Mouse (Mus musculus): ENCODE measurements at regions not wholly inside any gene's neighbourhood (a gene's known extent, or its start where the extent isn't known, plus 50 kb on each side); places are given as distances from the start of the nearest gene placed in this dataset.

GRCm38 (mm10) chr6:50041044-50041443 is 69.0 kb upstream of the Mpp6 start:
- Histone ChIP-seq H3K9ac (ENCODE audit: low read length) (no peak overlapping the region), H3K4me2 (ENCODE audit: low read length) (no peak overlapping the region), H3K4me3 (ENCODE audit: control insufficient read depth in 1 of 2, insufficient read depth in 1 of 2, low read depth in 1 of 2, low read length in 2 of 2) (no peak overlapping the region), H3K36me3 (ENCODE audit: control insufficient read depth, insufficient read depth, low read length) (no peaks in the 10 kb centered on the region), H3K27ac (replicated peaks in 1 of 2; ENCODE audit: control insufficient read depth in 1 of 2, insufficient read depth in 1 of 2, low read depth in 2 of 2, low read length in 2 of 2) (no peak overlapping the region), H3K27me3 (ENCODE audit: control insufficient read depth, insufficient read depth, low read length) (no peaks in the 10 kb centered on the region), H3K4me1 (ENCODE audit: control insufficient read depth in 2 of 2, insufficient read depth in 2 of 2, low read length in 2 of 2) (no peaks in the 10 kb centered on the region), H3K9me3 (ENCODE audit: control insufficient read depth, low read length) (no peaks in the 10 kb centered on the region)
- WGBS, result 87% methylated on average over 10 of the region's 10 CpGs
- ATAC-seq (ENCODE audit: insufficient number of reproducible peaks, insufficient read depth, low FRiP score, low read depth), result no peak

DNA sequence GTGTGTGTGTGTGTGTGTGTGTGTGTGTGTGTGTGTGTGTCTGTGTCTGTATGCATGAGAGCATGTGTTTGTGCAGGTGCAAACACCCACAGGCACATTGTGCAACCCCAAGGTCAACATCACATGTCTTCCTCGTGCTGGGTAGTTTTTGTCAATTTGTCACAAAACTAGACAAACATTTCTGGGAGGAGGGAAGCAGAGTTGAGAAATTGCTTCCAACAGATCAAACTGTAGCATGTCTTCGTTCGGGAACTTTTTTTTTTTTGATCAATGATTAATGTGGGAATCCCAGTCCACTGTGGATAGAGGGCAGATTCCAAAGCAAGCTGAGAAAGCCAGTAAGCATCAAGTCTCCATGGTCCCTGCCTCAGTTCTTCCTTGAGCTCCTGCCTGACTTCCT is 67.9 kb upstream of the Mpp6 start:
- H3K9ac ChIP-seq (ENCODE audit: low read length), result no peak overlapping the region
- no peak overlapping the region for H3K27ac ChIP-seq (replicated peaks in 1 of 2; ENCODE audit: control insufficient read depth in 1 of 2, insufficient read depth in 1 of 2, low read depth in 2 of 2, low read length in 2 of 2)
- no peaks in the 10 kb centered on the region for H3K27me3 ChIP-seq (ENCODE audit: control insufficient read depth, insufficient read depth, low read length)
- whole genome bisulfite sequencing, result 58% methylated on average over 3 of the region's 3 CpGs
- H3K36me3 ChIP-seq (ENCODE audit: control insufficient read depth, insufficient read depth, low read length), result no peaks in the 10 kb centered on the region
- no peak overlapping the region for H3K4me3 ChIP-seq (ENCODE audit: control insufficient read depth in 1 of 2, insufficient read depth in 1 of 2, low read depth in 1 of 2, low read length in 2 of 2)
- ATAC-seq (ENCODE audit: insufficient number of reproducible peaks, insufficient read depth, low FRiP score, low read depth), result no peak
- H3K9me3 ChIP-seq (ENCODE audit: control insufficient read depth, low read length), result no peaks in the 10 kb centered on the region
- no peaks in the 10 kb centered on the region for H3K4me1 ChIP-seq (ENCODE audit: control insufficient read depth in 2 of 2, insufficient read depth in 2 of 2, low read length in 2 of 2)
- no peak overlapping the region for H3K4me2 ChIP-seq (ENCODE audit: low read length)

GRCm38 (mm10) chr6:50044165-50044564 is 65.9 kb upstream of the Mpp6 start:
- WGBS, result 47% methylated on average over 1 of the region's 1 CpGs
- Histone ChIP-seq H3K27me3 (ENCODE audit: control insufficient read depth, insufficient read depth, low read length) (no peaks in the 10 kb centered on the region), H3K4me3 (ENCODE audit: control insufficient read depth in 1 of 2, insufficient read depth in 1 of 2, low read depth in 1 of 2, low read length in 2 of 2) (no peak overlapping the region), H3K36me3 (ENCODE audit: control insufficient read depth, insufficient read depth, low read length) (no peaks in the 10 kb centered on the region), H3K9me3 (ENCODE audit: control insufficient read depth, low read length) (no peaks in the 10 kb centered on the region), H3K27ac (replicated peaks in 1 of 2; ENCODE audit: control insufficient read depth in 1 of 2, insufficient read depth in 1 of 2, low read depth in 2 of 2, low read length in 2 of 2) (no peak overlapping the region), H3K9ac (ENCODE audit: low read length) (no peak overlapping the region), H3K4me2 (ENCODE audit: low read length) (no peak overlapping the region), H3K4me1 (ENCODE audit: control insufficient read depth in 2 of 2, insufficient read depth in 2 of 2, low read length in 2 of 2) (no peaks in the 10 kb centered on the region)
- ATAC-seq (ENCODE audit: insufficient number of reproducible peaks, insufficient read depth, low FRiP score, low read depth), result no peak

DNA sequence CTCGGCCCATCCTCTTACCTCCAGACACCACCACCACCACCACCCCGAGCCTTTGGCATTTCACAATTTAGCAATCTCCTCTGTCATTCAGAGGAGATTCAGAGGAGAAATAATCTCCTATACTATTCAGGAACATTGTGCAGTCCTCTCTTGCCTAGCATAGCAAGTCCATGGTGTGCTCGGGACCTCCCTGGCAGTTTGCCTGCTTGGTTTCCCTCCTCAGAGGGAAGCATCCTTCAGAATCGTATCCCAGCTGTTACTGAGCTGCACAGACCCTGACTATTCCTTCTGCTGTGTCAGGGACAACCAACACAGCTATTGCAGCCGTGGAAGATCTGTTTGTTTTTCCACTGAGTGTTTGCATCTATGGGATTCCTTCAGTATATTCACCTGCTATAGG is 63.3 kb upstream of the Mpp6 start:
- no peak overlapping the region for H3K4me2 ChIP-seq (ENCODE audit: low read length)
- 52% methylated on average over 5 of the region's 5 CpGs for WGBS
- no peak for ATAC-seq (ENCODE audit: insufficient number of reproducible peaks, insufficient read depth, low FRiP score, low read depth)
- no peaks in the 10 kb centered on the region for H3K4me1 ChIP-seq (ENCODE audit: control insufficient read depth in 2 of 2, insufficient read depth in 2 of 2, low read length in 2 of 2)
- no peak overlapping the region for H3K9ac ChIP-seq (ENCODE audit: low read length)
- no peaks in the 10 kb centered on the region for H3K27me3 ChIP-seq (ENCODE audit: control insufficient read depth, insufficient read depth, low read length)
- no peaks in the 10 kb centered on the region for H3K9me3 ChIP-seq (ENCODE audit: control insufficient read depth, low read length)
- no peak overlapping the region for H3K4me3 ChIP-seq (ENCODE audit: control insufficient read depth in 1 of 2, insufficient read depth in 1 of 2, low read depth in 1 of 2, low read length in 2 of 2)
- no peak overlapping the region for H3K27ac ChIP-seq (replicated peaks in 1 of 2; ENCODE audit: control insufficient read depth in 1 of 2, insufficient read depth in 1 of 2, low read depth in 2 of 2, low read length in 2 of 2)
- no peaks in the 10 kb centered on the region for H3K36me3 ChIP-seq (ENCODE audit: control insufficient read depth, insufficient read depth, low read length)

DNA sequence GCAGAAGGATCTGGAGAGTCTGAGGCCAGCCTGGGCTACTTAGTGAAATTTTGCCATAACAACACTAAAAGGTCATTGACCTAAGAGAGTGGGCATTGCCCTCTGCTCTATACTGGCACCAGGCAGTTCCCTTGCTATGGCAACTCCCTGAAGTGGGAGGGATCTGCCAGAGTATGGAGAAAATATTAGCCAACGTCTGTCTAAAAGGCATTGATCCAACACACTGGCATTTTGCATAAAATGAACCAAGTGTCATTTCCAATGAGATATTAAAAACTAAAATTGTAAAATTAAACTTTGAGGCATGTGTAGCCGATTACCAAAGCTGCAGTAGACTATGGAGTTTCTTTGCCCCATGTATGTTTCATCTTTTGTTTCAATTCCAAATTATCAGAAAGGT is 57.6 kb upstream of the Mpp6 start:
- no peak for ATAC-seq (ENCODE audit: insufficient number of reproducible peaks, insufficient read depth, low FRiP score, low read depth)
- no peak overlapping the region for H3K9ac ChIP-seq (ENCODE audit: low read length)
- no peaks in the 10 kb centered on the region for H3K36me3 ChIP-seq (ENCODE audit: control insufficient read depth, insufficient read depth, low read length)
- H3K4me1 ChIP-seq (ENCODE audit: control insufficient read depth in 2 of 2, insufficient read depth in 2 of 2, low read length in 2 of 2), result no peaks in the 10 kb centered on the region
- H3K27me3 ChIP-seq (ENCODE audit: control insufficient read depth, insufficient read depth, low read length), result no peaks in the 10 kb centered on the region
- WGBS, result 71% methylated on average over 2 of the region's 2 CpGs
- H3K27ac ChIP-seq (replicated peaks in 1 of 2; ENCODE audit: control insufficient read depth in 1 of 2, insufficient read depth in 1 of 2, low read depth in 2 of 2, low read length in 2 of 2), result no peak overlapping the region
- no peak overlapping the region for H3K4me2 ChIP-seq (ENCODE audit: low read length)
- H3K4me3 ChIP-seq (ENCODE audit: control insufficient read depth in 1 of 2, insufficient read depth in 1 of 2, low read depth in 1 of 2, low read length in 2 of 2), result no peak overlapping the region
- no peaks in the 10 kb centered on the region for H3K9me3 ChIP-seq (ENCODE audit: control insufficient read depth, low read length)

DNA sequence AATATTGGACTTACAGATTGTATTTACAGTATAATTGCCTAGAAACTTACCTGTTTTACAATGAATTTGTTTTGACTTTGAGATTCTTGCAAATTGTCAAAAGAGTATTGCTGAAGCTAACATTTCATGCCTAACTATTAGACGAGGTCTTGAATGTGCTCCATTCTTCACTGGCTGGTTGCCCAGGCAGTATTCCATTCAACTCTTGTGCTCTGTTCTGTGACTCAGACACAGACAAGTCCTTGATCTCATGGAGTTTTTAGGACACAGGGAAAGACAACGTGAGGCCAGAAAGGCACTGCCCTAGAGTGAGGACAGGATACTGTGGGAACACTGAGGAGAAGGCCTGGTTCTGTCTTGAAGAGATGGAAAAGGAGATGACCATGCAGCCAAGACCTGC is 57.0 kb upstream of the Mpp6 start:
- Histone ChIP-seq H3K27ac (replicated peaks in 1 of 2; ENCODE audit: control insufficient read depth in 1 of 2, insufficient read depth in 1 of 2, low read depth in 2 of 2, low read length in 2 of 2) (no peak overlapping the region), H3K9ac (ENCODE audit: low read length) (no peak overlapping the region), H3K36me3 (ENCODE audit: control insufficient read depth, insufficient read depth, low read length) (no peaks in the 10 kb centered on the region), H3K9me3 (ENCODE audit: control insufficient read depth, low read length) (no peaks in the 10 kb centered on the region), H3K4me2 (ENCODE audit: low read length) (no peak overlapping the region), H3K27me3 (ENCODE audit: control insufficient read depth, insufficient read depth, low read length) (no peaks in the 10 kb centered on the region), H3K4me3 (ENCODE audit: control insufficient read depth in 1 of 2, insufficient read depth in 1 of 2, low read depth in 1 of 2, low read length in 2 of 2) (no peak overlapping the region), H3K4me1 (ENCODE audit: control insufficient read depth in 2 of 2, insufficient read depth in 2 of 2, low read length in 2 of 2) (no peaks in the 10 kb centered on the region)
- no peak for ATAC-seq (ENCODE audit: insufficient number of reproducible peaks, insufficient read depth, low FRiP score, low read depth)
- WGBS, result 39% methylated on average over 2 of the region's 2 CpGs

DNA sequence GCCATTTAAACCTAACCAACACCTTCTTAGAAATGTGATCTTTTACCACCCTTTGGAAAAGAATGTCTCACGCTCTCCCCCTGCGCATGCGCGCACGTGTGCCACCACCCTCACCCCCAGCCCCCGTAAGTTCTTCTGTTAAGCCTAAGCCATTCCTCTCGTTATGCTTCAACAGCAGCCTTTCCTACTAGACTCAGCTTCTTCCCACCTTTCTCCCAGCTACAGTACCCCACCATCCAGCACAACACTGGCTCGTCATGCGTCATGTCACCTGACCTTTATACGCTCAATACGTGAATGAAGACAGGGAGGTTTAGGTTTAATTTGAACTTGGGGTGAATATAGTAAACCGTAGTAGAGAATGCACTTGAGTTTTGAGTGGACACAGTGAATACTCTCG is 55.8 kb upstream of the Mpp6 start:
- H3K9me3 ChIP-seq (ENCODE audit: control insufficient read depth, low read length), result no peaks in the 10 kb centered on the region
- H3K27ac ChIP-seq (replicated peaks in 1 of 2; ENCODE audit: control insufficient read depth in 1 of 2, insufficient read depth in 1 of 2, low read depth in 2 of 2, low read length in 2 of 2), result no peak overlapping the region
- no peaks in the 10 kb centered on the region for H3K27me3 ChIP-seq (ENCODE audit: control insufficient read depth, insufficient read depth, low read length)
- WGBS, result 87% methylated on average over 13 of the region's 13 CpGs
- H3K9ac ChIP-seq (ENCODE audit: low read length), result no peak overlapping the region
- H3K4me1 ChIP-seq (ENCODE audit: control insufficient read depth in 2 of 2, insufficient read depth in 2 of 2, low read length in 2 of 2), result no peaks in the 10 kb centered on the region
- no peak overlapping the region for H3K4me3 ChIP-seq (ENCODE audit: control insufficient read depth in 1 of 2, insufficient read depth in 1 of 2, low read depth in 1 of 2, low read length in 2 of 2)
- no peaks in the 10 kb centered on the region for H3K36me3 ChIP-seq (ENCODE audit: control insufficient read depth, insufficient read depth, low read length)
- H3K4me2 ChIP-seq (ENCODE audit: low read length), result no peak overlapping the region
- ATAC-seq (ENCODE audit: insufficient number of reproducible peaks, insufficient read depth, low FRiP score, low read depth), result no peak

- Histone ChIP-seq H3K27ac (replicated peaks in 1 of 2; ENCODE audit: control insufficient read depth in 1 of 2, insufficient read depth in 1 of 2, low read depth in 2 of 2, low read length in 2 of 2) (no peak overlapping the region), H3K9ac (ENCODE audit: low read length) (no peak overlapping the region), H3K9me3 (ENCODE audit: control insufficient read depth, low read length) (no peaks in the 10 kb centered on the region), H3K4me1 (ENCODE audit: control insufficient read depth in 2 of 2, insufficient read depth in 2 of 2, low read length in 2 of 2) (no peaks in the 10 kb centered on the region), H3K4me2 (ENCODE audit: low read length) (no peak overlapping the region), H3K36me3 (ENCODE audit: control insufficient read depth, insufficient read depth, low read length) (no peaks in the 10 kb centered on the region), H3K27me3 (ENCODE audit: control insufficient read depth, insufficient read depth, low read length) (no peaks in the 10 kb centered on the region), H3K4me3 (ENCODE audit: control insufficient read depth in 1 of 2, insufficient read depth in 1 of 2, low read depth in 1 of 2, low read length in 2 of 2) (no peak overlapping the region)
- ATAC-seq (ENCODE audit: insufficient number of reproducible peaks, insufficient read depth, low FRiP score, low read depth), result no peak
- WGBS, result 86% methylated on average over 11 of the region's 11 CpGs
Observed at GRCm38 (mm10) chr6:50058596-50058995, 51.4 kb upstream of the Mpp6 start.

Data from heart, embryonic 14.5 days (tissue).